Mouse (Mus musculus) liver, embryonic 13.5 days (tissue): ENCODE measurements around the gene Cpeb3. TPM values are rescaled to one million over a fixed set of nuclear protein-coding genes. Genes with fewer than 3 reads are reported as not detected.

Experiments used
- ATAC-seq: fragments of 200-750 bp; cut with Nextera tagmentation; 2 replicates; pipeline ENCODE4 v1.8.0; 2017; ENCODE audit warnings: low read depth, mild to moderate bottlenecking, moderate number of reproducible peaks, moderate library complexity
- DNase-seq: peaks from one replicate; pipeline ENCODE4 v3.0.0; 2022
- H3K27ac ChIP-seq: fragments of 300-500 bp; sonication (generic); 2 replicates; pipeline ENCODE4 v1.5.1; 2015; ENCODE audit warnings: moderate library complexity, mild to moderate bottlenecking, inconsistent platforms
- H3K27me3 ChIP-seq: fragments of 300-500 bp; sonication (generic); 2 replicates; pipeline ENCODE4 v1.6.1; 2015; ENCODE audit warnings: mild to moderate bottlenecking, inconsistent platforms
- H3K36me3 ChIP-seq: fragments of 300-500 bp; sonication (generic); 2 replicates; pipeline ENCODE4 v1.6.1; 2015; ENCODE audit warnings: mild to moderate bottlenecking, inconsistent platforms
- H3K4me1 ChIP-seq: fragments of 300-500 bp; sonication (generic); replicated peaks from 2 replicates; pipeline ENCODE4 v1.6.1; 2015; ENCODE audit warnings: inconsistent platforms
- H3K4me2 ChIP-seq: fragments of 300-500 bp; sonication (generic); 2 replicates; pipeline ENCODE4 v1.6.1; 2015; ENCODE audit warnings: inconsistent platforms, mild to moderate bottlenecking, moderate library complexity
- H3K4me3 ChIP-seq: fragments of 300-500 bp; sonication (generic); replicated peaks from 2 replicates; pipeline ENCODE4 v1.5.1; 2015; ENCODE audit warnings: mild to moderate bottlenecking, inconsistent platforms
- H3K9ac ChIP-seq: fragments of 300-500 bp; sonication (generic); 2 replicates; pipeline ENCODE4 v1.6.1; 2015; ENCODE audit warnings: mild to moderate bottlenecking, inconsistent platforms
- H3K9me3 ChIP-seq: fragments of 300-500 bp; sonication (generic); replicated peaks from 2 replicates; pipeline ENCODE4 v1.6.1; 2016; ENCODE audit warnings: inconsistent platforms
- WGBS: fragments of 180-500 bp; shearing (Covaris S2); methylation state at CpG from one replicate; pipeline ENCODE4 v1.1.7; 2015; ENCODE audit not compliant: insufficient replicate concordance; 5-methylcytosine and 5-hydroxymethylcytosine counted together
- polyA plus RNA-seq: library from polyadenylated mRNA; unstranded; fragments of >200 nt; fragmentation: Nextera tagmentation; extraction: Ambion mirVana; gene quantifications from 2 replicates; pipeline ENCODE4 v1.2.1, GENCODE M21; 2015

Cpeb3 gene
- polyA plus RNA-seq, 1 experiment from 2014 or later, result 1.9 TPM

GRCm38 (mm10) chr19:37022146-37022545 lies 186.3 kb downstream of the Cpeb3 start:
- ATAC-seq (no peak), DNase-seq (no peak)
- Histone ChIP-seq H3K9ac (no peak overlapping the region), H3K36me3 (no peaks in the 10 kb centered on the region), H3K4me3 (no peak overlapping the region), H3K4me2 (no peak overlapping the region), H3K4me1 (peaks cover 24% of the 10 kb centered on the region), H3K27me3 (no peaks in the 10 kb centered on the region), H3K9me3 (no peaks in the 10 kb centered on the region), H3K27ac (no peak overlapping the region)
- WGBS, result 90% methylated on average over 5 of the region's 5 CpGs

GRCm38 (mm10) chr19:37020951-37021350 lies 187.4 kb downstream of the Cpeb3 start:
- peaks cover 24% of the 10 kb centered on the region for H3K4me1 ChIP-seq
- WGBS, result 73% methylated on average over 11 of the region's 11 CpGs
- no peak overlapping the region for H3K4me2 ChIP-seq
- H3K9me3 ChIP-seq, result no peaks in the 10 kb centered on the region
- no peak overlapping the region for H3K4me3 ChIP-seq
- ATAC-seq, result no peak
- H3K9ac ChIP-seq, result no peak overlapping the region
- no peaks in the 10 kb centered on the region for H3K27me3 ChIP-seq
- DNase-seq, result no peak
- no peaks in the 10 kb centered on the region for H3K36me3 ChIP-seq
- no peak overlapping the region for H3K27ac ChIP-seq

DNA sequence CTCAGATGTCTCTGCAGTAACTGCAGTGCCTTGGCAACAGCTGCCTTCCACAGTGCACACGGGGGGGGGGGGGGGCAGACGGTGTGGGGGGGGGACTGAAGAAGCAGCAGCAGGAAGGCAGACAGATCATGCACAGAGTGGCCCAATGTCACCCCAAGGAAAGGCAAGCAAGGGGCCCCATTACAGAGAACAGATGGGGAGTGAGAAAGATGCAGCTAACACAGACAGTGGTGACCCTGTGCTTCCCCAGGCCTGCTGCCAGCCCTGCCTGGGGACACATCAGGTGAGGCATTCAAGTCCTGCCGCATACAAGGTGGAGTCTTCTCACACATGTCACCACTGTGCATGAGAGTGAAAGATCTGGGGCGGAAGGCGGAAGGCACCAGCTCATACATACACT lies 187.9 kb downstream of the Cpeb3 start:
- 64% methylated on average over 5 of the region's 5 CpGs for WGBS
- H3K9ac ChIP-seq, result no peak overlapping the region
- no peak for ATAC-seq
- H3K4me2 ChIP-seq, result no peak overlapping the region
- no peak overlapping the region for H3K27ac ChIP-seq
- H3K4me3 ChIP-seq, result no peak overlapping the region
- peaks cover 24% of the 10 kb centered on the region for H3K4me1 ChIP-seq
- no peaks in the 10 kb centered on the region for H3K9me3 ChIP-seq
- H3K36me3 ChIP-seq, result no peaks in the 10 kb centered on the region
- DNase-seq, result no peak
- no peaks in the 10 kb centered on the region for H3K27me3 ChIP-seq

DNA sequence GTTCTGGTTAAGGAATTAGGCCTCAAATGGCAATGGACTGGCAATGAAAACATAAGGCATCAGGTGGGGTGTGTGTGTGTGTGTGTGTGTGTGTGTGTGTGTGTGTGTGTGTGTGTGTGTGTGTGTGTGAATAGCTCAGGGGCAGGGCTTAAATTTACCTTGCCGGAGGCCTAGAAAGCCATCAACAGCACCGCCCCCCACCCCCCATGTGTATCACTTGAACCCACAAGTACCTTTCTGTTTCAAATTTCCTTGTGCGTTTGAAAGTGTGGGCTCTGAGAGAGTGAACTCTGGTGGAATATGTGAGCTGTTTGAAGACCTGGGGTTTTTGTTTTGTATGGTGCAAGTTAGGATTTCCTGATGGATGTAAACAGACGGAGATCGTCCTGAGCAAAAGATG lies 189.5 kb downstream of the Cpeb3 start:
- no peak for DNase-seq
- peak overlapping the region; percentile 65; the same call in 1 of the 2 replicates for H3K9ac ChIP-seq
- peak overlapping the region; percentile 63 for H3K4me3 ChIP-seq
- H3K27me3 ChIP-seq, result no peaks in the 10 kb centered on the region
- WGBS, result 54% methylated on average over 5 of the region's 5 CpGs
- H3K4me1 ChIP-seq, result peaks cover 24% of the 10 kb centered on the region
- peak overlapping the region; percentile 6; the same call in 1 of the 2 replicates for H3K27ac ChIP-seq
- peak overlapping the region; percentile 84 for H3K4me2 ChIP-seq
- no peaks in the 10 kb centered on the region for H3K9me3 ChIP-seq
- ATAC-seq, result 0 out of 2 replicates have a peak, but pooled peaks have one; percentile 29
- H3K36me3 ChIP-seq, result peaks cover 3% of the 10 kb centered on the region

DNA sequence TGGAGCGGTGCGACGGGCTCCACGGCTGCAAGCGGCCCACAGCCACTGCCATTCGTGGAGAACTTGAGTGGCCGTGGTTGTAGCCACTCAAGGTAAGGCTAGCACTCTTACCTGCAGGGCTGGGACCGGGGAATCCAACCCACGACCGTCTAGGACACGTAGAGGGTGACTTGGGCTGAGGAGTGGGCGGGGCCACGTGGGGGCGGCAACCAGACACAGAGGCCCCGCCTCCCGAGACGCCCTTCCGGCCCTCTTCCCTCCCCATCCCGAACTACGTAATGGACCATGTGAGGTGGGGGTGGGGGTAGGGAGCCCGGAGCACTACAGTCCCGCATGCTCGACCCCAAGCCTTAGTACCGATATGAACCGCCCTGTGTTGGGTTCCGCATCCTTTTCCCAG lies 190.0 kb downstream of the Cpeb3 start:
- ATAC-seq, result peak; percentile 89
- Histone ChIP-seq H3K4me3 (peak overlapping the region; percentile 63), H3K9ac (peak overlapping the region; percentile 65), H3K27me3 (no peaks in the 10 kb centered on the region), H3K27ac (no peak overlapping the region), H3K9me3 (no peaks in the 10 kb centered on the region), H3K4me2 (peak overlapping the region; percentile 84), H3K36me3 (peaks cover 9% of the 10 kb centered on the region), H3K4me1 (peaks cover 24% of the 10 kb centered on the region)
- DNase-seq, result peak; percentile 76
- 4% methylated on average over 26 of the region's 26 CpGs for WGBS

DNA sequence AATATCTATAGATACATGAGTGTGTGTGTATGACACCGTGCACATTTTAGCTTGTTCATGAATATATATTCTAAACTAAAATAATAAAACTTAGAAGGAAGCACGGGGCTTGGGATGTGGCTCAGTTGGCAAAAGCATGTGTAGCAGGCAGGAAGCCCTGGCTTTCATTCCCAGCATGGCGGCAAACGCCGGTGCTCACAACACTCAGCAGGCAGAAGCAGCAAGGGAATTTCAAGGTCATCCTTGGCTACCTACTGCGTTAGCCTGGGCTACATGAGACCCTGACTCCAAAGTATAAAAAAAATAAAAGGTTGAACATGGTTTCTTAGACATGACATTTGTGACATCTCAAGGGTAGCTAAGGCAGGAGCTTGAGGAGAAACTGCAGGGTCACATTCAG lies 191.5 kb downstream of the Cpeb3 start:
- no peak for DNase-seq
- no peak overlapping the region for H3K9ac ChIP-seq
- H3K4me1 ChIP-seq, result peaks cover 24% of the 10 kb centered on the region
- H3K27ac ChIP-seq, result no peak overlapping the region
- H3K36me3 ChIP-seq, result peaks cover 24% of the 10 kb centered on the region
- ATAC-seq, result no peak
- H3K4me2 ChIP-seq, result no peak overlapping the region
- H3K27me3 ChIP-seq, result no peaks in the 10 kb centered on the region
- H3K9me3 ChIP-seq, result no peaks in the 10 kb centered on the region
- H3K4me3 ChIP-seq, result no peak overlapping the region
- 84% methylated on average over 6 of the region's 6 CpGs for WGBS

- Histone ChIP-seq H3K4me3 (no peak overlapping the region), H3K9me3 (no peaks in the 10 kb centered on the region), H3K9ac (no peak overlapping the region), H3K4me1 (peaks cover 30% of the 10 kb centered on the region), H3K4me2 (no peak overlapping the region), H3K27ac (no peak overlapping the region), H3K27me3 (no peaks in the 10 kb centered on the region), H3K36me3 (peaks cover 48% of the 10 kb centered on the region)
- ATAC-seq, result no peak
- no peak for DNase-seq
- 83% methylated on average over 8 of the region's 8 CpGs for WGBS
These were observed 194.0 kb downstream of the Cpeb3 start for GRCm38 (mm10) chr19:37014173-37014939.

GRCm38 (mm10) chr19:37013461-37013860 lies 194.9 kb downstream of the Cpeb3 start:
- Histone ChIP-seq H3K4me1 (peaks cover 30% of the 10 kb centered on the region), H3K27ac (no peak overlapping the region), H3K9ac (no peak overlapping the region), H3K4me3 (no peak overlapping the region), H3K27me3 (no peaks in the 10 kb centered on the region), H3K4me2 (no peak overlapping the region), H3K9me3 (no peaks in the 10 kb centered on the region), H3K36me3 (peaks cover 57% of the 10 kb centered on the region)
- 87% methylated on average over 6 of the region's 6 CpGs for WGBS
- ATAC-seq, result no peak
- no peak for DNase-seq

- Histone ChIP-seq H3K4me1 (peaks cover 29% of the 10 kb centered on the region), H3K9ac (0 out of 2 replicates have a peak overlapping the region, but pooled peaks have one; percentile 42), H3K36me3 (peaks cover 87% of the 10 kb centered on the region), H3K27ac (peak overlapping the region; percentile 76), H3K9me3 (no peaks in the 10 kb centered on the region), H3K27me3 (no peaks in the 10 kb centered on the region), H3K4me2 (no peak overlapping the region), H3K4me3 (no peak overlapping the region)
- DNase-seq, result peak; percentile 27
- WGBS, result 16% methylated on average over 3 of the region's 3 CpGs
- ATAC-seq, result peak; percentile 93
These were observed 198.5 kb downstream of the Cpeb3 start for GRCm38 (mm10) chr19:37009878-37010281.

DNA sequence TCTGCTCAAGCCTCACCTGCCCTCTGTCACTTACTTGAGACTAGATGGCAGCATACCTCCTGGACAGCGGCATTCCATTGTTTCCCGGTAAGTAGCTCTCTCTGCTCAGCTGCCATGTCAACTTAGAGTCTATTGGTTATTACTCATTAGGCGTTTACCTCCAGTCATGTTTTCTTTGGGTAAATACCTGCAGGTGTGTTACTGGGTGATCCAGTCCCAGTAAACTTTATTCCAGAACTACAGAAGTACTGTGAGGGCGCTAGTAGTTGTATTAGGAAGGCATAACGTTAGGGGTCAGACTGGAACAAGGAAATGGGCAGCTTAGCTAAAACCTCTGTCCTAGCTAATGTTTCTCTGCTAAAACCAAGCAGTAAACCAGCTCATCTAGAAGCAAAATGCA lies 203.8 kb downstream of the Cpeb3 start:
- Histone ChIP-seq H3K27me3 (no peaks in the 10 kb centered on the region), H3K9me3 (no peaks in the 10 kb centered on the region), H3K9ac (no peak overlapping the region), H3K4me2 (no peak overlapping the region), H3K4me1 (peaks cover 18% of the 10 kb centered on the region), H3K4me3 (no peak overlapping the region), H3K36me3 (peaks cover 89% of the 10 kb centered on the region), H3K27ac (no peak overlapping the region)
- WGBS, result 81% methylated on average over 5 of the region's 5 CpGs
- DNase-seq, result no peak
- ATAC-seq, result no peak
